Comparison of ENCODE assay signal across 8 mouse cellular contexts in genomic region chr6:145187093-145188088, GRCm38 (mm10). TPM values are rescaled to one million over a fixed set of nuclear protein-coding genes. Genes with fewer than 3 reads are reported as not detected.
A peak's percentile ranks its signal among the peaks of the same experiment; 100 is the strongest.
DNase-seq lines count a peak whose midpoint lies in the region; ATAC-seq lines count a peak whose summit lies in the region.

No protein-coding gene starts in this region.

- no peak overlapping the region for H3K27ac ChIP-seq in forebrain, embryonic 13.5 days
- H3K27ac ChIP-seq in intestine, embryonic 14.5 days (ENCODE audit: low read depth): no peak overlapping the region
- H3K27ac ChIP-seq in limb, embryonic 11.5 days (replicated peaks; ENCODE audit: low read depth, low read length): no peak overlapping the region

- peak overlapping the region; percentile 51 for H3K4me2 ChIP-seq in forebrain, embryonic 13.5 days
- H3K4me2 ChIP-seq in intestine, embryonic 14.5 days (ENCODE audit: low read length): peak overlapping the region; percentile 50
- peak overlapping the region; percentile 42 for H3K4me2 ChIP-seq in limb, embryonic 11.5 days (ENCODE audit: low read depth, severe bottlenecking)

- intact Hi-C loops in heart, postnatal 14 days (cut with DNase I): loop anchor here (1.0 kb wide), 1 partner anchor 98 kb away; no protein-coding TSS in a partner anchor

- no peak overlapping the region for H3K9ac ChIP-seq in forebrain, embryonic 13.5 days
- H3K9ac ChIP-seq in intestine, embryonic 14.5 days (ENCODE audit: low read length): no peak overlapping the region
- no peak overlapping the region for H3K9ac ChIP-seq in limb, embryonic 11.5 days (ENCODE audit: low read length)

- no peaks in the 10 kb centered on the region for H3K36me3 ChIP-seq in forebrain, embryonic 13.5 days (ENCODE audit: poor library complexity, severe bottlenecking)
- H3K36me3 ChIP-seq in intestine, embryonic 14.5 days (ENCODE audit: control insufficient read depth, insufficient read depth, low read length): no peaks in the 10 kb centered on the region
- no peaks in the 10 kb centered on the region for H3K36me3 ChIP-seq in limb, embryonic 11.5 days (ENCODE audit: control insufficient read depth, insufficient read depth, low read length)

- DNase-seq in heart, adult 8-10 months (ENCODE audit: low spot score): peak; percentile 28
- DNase-seq in heart, postnatal 14 days: no peak
- peak; percentile 27 for DNase-seq in c-Kit-positive CD71-positive TER-119-negative erythroid progenitor cells, embryonic 14.5 days (ENCODE audit: low read depth)
- DNase-seq in intestine, embryonic 14.5 days (ENCODE audit: low spot score): peak; percentile 64
- peak; percentile 36 for DNase-seq in limb, embryonic 11.5 days (ENCODE audit: low spot score)
- peak; percentile 47 for DNase-seq in thymus, postnatal 25 days

- H3K4me3 ChIP-seq in forebrain, embryonic 13.5 days: peak overlapping the region; percentile 13; the same call in 1 of the 2 replicates
- peak overlapping the region; percentile 25 for H3K4me3 ChIP-seq in intestine, embryonic 14.5 days (ENCODE audit: low read depth, low read length)
- peak overlapping the region; percentile 8; the same call in 1 of the 2 replicates for H3K4me3 ChIP-seq in limb, embryonic 11.5 days (ENCODE audit: low read depth, low read length)

- 66% methylated on average over 27 of the region's 27 CpGs for WGBS in forebrain, embryonic 13.5 days
- WGBS in intestine, embryonic 14.5 days: 51% methylated on average over 27 of the region's 27 CpGs
- 64% methylated on average over 27 of the region's 27 CpGs for WGBS in limb, embryonic 11.5 days

- H3K9me3 ChIP-seq in forebrain, embryonic 13.5 days (replicated peaks): no peaks in the 10 kb centered on the region
- H3K9me3 ChIP-seq in intestine, embryonic 14.5 days (ENCODE audit: control insufficient read depth, low read length): no peaks in the 10 kb centered on the region
- H3K9me3 ChIP-seq in limb, embryonic 11.5 days (ENCODE audit: control insufficient read depth, low read length): no peaks in the 10 kb centered on the region

- H3K4me1 ChIP-seq in forebrain, embryonic 13.5 days: no peaks in the 10 kb centered on the region
- no peaks in the 10 kb centered on the region for H3K4me1 ChIP-seq in intestine, embryonic 14.5 days (replicated peaks; ENCODE audit: control insufficient read depth, insufficient read depth, low read length)
- H3K4me1 ChIP-seq in limb, embryonic 11.5 days (ENCODE audit: control insufficient read depth, insufficient read depth, low read length): no peaks in the 10 kb centered on the region

- H3K27me3 ChIP-seq in forebrain, embryonic 13.5 days: 0 out of 2 replicates have a peak, but pooled peaks cover 3% of the 10 kb centered on the region
- no peaks in the 10 kb centered on the region for H3K27me3 ChIP-seq in intestine, embryonic 14.5 days (replicated peaks; ENCODE audit: control insufficient read depth, insufficient read depth, low read length)
- no peaks in the 10 kb centered on the region for H3K27me3 ChIP-seq in limb, embryonic 11.5 days (ENCODE audit: control insufficient read depth, insufficient read depth, low read length)

- peak; percentile 84 for ATAC-seq in forebrain, embryonic 13.5 days
- ATAC-seq in intestine, embryonic 14.5 days (replicated peaks; ENCODE audit: low FRiP score, low TSS enrichment, low read depth): no peak; the same call in 1 of the 2 replicates
- ATAC-seq in limb, embryonic 11.5 days (ENCODE audit: insufficient number of reproducible peaks, low FRiP score, low TSS enrichment, low read depth): no peak
- ATAC-seq in monocyte, adult 5-6 weeks (replicated peaks; ENCODE audit: insufficient number of reproducible peaks, low FRiP score, low TSS enrichment, poor library complexity, severe bottlenecking): peak; percentile 45

RNA-seq across cellular contexts. Expression of gene Casc1, which starts 23.4 kb away (rescaled TPM):
- 1 to 10 TPM; 1.0 to 1.8 (median 1.6) TPM for total RNA-seq in heart, adult 8-10 months (2022)
- under 1 TPM; 0.76 to 0.86 TPM for total RNA-seq in heart, postnatal 14 days (2021)
- 0.79 and 0.84 TPM in 2 replicates for polyA plus RNA-seq in forebrain, embryonic 13.5 days (2015; fragmentation: Nextera tagmentation; extraction: Ambion mirVana)
- polyA plus RNA-seq in intestine, embryonic 14.5 days (2014; fragmentation: Nextera tagmentation; extraction: Ambion mirVana): 0.43 and 0.47 TPM in 2 replicates
- polyA plus RNA-seq in limb, embryonic 11.5 days (2014; fragmentation: Nextera tagmentation; extraction: Ambion mirVana): 0.31 and 0.39 TPM in 2 replicates
- 1.7 to 3.1 TPM (median 2.9 TPM) in 3 replicates for total RNA-seq in monocyte, adult 5-6 weeks (2017)

RNA-seq across cellular contexts. Expression of gene Etfrf1, which starts 23.5 kb away (rescaled TPM):
- total RNA-seq in heart, adult 8-10 months (2022): 100 to 1,000 TPM; 102 to 139 (median 118) TPM
- total RNA-seq in heart, postnatal 14 days (2021): 100 to 1,000 TPM; 109 to 115 TPM
- 30.1 and 30.6 TPM in 2 replicates for polyA plus RNA-seq in forebrain, embryonic 13.5 days (2015; fragmentation: Nextera tagmentation; extraction: Ambion mirVana)
- 28.7 and 34.8 TPM in 2 replicates for polyA plus RNA-seq in intestine, embryonic 14.5 days (2014; fragmentation: Nextera tagmentation; extraction: Ambion mirVana)
- 27.5 and 31.2 TPM in 2 replicates for polyA plus RNA-seq in limb, embryonic 11.5 days (2014; fragmentation: Nextera tagmentation; extraction: Ambion mirVana)
- total RNA-seq in monocyte, adult 5-6 weeks (2017): 18.3 to 22.7 TPM (median 19.3 TPM) in 3 replicates

Comparison
In these comparisons a context has a peak if more than half of its experiments do, and no peak if none do; other contexts are left out.
1. DNase-seq: peak in heart, adult 8-10 months (single experiment), c-Kit-positive CD71-positive TER-119-negative erythroid progenitor cells, embryonic 14.5 days (single experiment), intestine, embryonic 14.5 days (single experiment), limb, embryonic 11.5 days (single experiment) and thymus, postnatal 25 days (single experiment); none in heart, postnatal 14 days (0 of 2).
2. ATAC-seq: peak in forebrain, embryonic 13.5 days (single experiment) and monocyte, adult 5-6 weeks (single experiment); none in intestine, embryonic 14.5 days (single experiment) and limb, embryonic 11.5 days (single experiment).
3. Peak in every context shown above with its lines, with median percentiles within 50 percentile points of each other: H3K4me2 ChIP-seq and H3K4me3 ChIP-seq.